Mouse (Mus musculus) cerebellum, postnatal 25 days (tissue): ENCODE measurements around the gene Calcr.
"Not testable (repeated sequence)": the region's sequence is repeated elsewhere in the genome, so short reads cannot be mapped to it uniquely, and the experiment has no call there.

Experiments used
- DNase-seq, 2 experiments: peaks; one replicate each; pipeline ENCODE4 v3.0.0; 2021; ENCODE audit warnings: mixed read lengths in 2 of 2

The Calcr gene

DNA sequence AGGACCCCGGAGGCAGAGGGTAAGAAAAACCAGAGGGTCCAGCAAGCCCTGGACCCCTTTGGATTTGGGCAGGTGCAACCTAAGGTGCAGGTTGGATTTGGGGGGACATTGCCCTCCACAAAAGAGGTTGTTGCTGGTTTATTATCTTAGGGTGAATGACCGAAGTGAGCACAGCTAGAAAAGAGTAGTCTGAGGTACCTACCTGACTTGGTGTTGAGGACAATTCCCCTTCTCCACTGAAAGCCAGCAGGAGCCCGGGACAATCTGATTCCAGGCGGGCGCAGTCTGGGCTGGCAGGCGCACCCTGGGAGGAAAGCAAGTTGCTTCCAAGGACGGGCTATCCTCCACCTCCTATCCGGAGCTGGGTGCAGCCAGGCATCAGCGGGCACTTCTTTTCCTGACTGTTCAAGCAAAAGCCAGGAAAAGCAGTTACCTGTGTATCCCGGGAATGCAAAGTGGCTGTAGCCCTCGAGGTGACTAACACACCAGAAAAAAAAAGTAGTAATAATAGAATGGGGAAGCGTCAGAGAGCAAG, at the start of gene Calcr:
Gene Calcr (minus strand): TSS at position 485 of the 535 bp plus-strand sequence.
- no peak for DNase-seq

DNA sequence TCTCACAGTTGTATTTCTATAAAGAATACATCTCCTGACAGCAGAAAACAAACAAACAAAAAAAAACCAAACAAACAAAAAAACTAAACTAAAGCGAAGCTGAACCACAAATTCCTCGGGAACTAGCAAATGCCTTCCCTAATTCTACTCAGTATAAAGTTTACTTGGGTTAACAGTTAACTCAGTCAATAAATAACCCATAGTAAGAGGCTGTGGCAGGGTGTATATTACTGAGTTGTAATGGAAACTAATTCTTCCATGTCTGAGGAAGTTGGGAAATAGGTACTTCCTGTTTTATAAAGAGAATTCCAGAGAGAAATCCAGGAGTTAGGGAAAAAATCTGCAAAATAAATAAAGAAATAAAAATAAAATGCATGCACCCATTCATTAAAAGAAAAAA, 3.0 kb upstream of the Calcr start:
- DNase-seq: no peak

DNA sequence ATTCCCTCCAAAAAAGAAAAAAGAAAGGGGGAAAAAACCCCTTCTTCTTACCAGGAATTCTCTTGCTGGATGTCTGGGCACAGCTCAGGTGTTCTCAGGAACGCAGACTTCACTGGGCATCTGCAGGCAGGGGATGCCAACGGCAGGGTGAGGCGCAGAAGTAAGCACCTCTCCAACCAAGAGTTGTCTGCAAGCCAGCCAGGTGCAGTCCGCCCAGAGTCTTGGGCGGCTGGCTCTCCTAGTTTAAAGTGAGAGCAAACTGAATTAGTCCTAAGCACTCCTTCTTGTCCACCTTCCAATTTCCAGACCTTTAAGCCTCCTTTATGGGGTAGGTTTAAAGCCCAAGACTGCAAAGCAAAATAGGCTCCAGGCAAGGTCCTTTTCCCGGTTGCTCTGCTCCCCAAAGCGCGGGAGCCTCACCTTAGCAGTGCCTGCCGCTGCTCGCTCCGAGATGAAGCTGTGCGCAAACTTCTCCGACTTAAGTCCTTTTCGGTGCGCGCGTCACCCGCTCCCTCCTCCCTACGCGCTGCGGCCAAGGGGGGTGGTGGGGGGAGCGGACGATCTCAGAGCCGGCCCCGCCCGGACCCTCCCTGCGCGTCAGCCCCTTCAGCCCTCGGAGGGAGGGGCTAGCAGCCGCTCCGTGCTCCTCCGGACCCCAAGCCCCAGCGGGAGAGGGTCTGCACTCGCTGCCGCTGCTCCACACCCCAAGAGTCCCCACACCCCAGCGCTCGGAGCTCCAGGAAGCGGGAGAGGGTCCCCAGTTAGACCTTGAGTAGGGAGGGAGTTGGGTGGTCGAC, 1.1 kb downstream of the Calcr start:
- no peak for DNase-seq

DNA sequence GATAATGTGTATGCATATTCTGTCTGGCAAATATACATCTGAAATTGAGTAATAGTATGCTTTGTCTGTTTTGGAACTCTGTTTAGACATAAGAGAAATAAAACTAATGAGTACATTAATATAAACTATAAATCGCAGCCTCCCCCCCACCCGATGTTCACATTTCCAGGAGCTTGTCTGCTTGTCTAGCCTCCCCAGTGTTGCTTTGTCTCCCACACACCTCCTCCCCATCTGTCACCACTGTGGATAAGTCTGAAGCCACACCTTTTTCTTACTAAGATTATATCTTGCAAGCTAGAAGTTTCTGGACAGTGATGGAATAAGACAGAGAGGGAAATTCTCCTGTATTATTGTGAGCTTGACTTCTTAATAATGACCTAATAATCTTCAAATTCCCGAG, 12.9 kb downstream of the Calcr start:
- DNase-seq: no peak

DNA sequence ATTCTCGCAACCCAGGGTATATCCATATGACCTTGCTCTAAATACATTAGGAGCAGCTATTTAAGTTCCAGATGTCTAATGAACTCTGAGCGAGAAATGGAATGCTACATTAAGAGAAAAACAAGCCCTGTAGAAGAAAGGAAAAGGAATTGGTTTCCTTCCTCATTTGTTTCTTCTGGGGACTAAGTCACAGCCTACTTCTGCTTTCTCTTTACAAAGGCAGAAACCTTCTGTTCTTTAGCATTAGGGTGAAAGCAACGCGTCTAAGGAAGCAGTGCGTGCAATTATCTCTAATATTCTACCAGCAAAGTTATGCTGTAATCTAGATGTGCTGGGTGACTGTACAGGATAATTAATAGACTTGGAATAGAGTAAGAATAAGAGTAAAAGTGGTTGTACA, 14.9 kb downstream of the Calcr start:
- DNase-seq: no peak

DNA sequence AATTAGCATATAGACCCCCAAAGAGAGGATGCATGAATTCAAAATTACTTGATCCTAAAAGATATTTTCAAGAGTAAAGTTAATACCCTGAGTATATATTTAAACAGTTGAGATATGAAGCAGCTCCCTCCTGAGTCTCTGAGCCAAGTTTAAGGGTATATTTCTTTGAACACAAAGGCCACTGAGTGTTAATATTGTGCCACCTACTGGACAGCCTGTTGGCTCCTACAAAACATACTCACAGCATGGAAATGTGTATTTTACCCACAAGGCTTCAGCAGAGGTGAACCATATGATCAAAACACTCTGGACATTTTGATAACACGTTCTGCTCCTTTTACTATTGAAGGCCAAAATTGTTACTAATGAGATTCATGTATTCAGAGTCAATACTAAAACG, 19.0 kb downstream of the Calcr start:
- no peak for DNase-seq

DNA sequence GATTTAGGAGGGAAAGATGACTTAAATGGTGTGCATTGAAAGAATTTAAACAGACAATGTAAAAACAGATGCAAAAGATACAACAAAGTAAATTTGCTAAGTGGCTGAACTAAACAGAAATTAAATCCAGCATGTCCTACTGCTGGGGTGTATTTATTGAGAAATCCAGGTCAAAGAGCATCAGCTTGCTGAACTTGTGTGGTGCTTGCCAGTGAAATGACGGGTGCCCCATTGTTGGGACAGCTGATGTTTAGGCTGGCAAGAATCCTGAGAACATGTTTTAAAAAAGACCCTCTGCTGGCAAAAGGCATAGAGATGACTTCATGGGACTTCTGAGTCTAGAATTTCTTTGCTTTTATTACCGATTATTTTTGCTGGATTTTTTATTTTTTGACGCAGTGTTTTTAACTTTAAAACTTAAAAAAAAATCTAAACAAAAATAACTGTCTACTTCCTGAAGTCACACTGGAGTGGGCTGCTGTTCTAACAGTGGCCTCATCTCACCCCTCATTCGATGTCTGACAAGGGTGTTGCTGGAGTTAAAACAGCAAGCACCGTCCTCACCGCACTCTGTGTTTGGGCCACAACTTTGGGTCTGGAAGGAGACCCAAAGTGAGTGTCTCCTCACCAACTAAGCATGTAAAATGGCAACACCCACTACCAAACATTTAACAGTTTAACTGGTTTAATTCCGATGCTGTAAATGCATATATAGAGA, 22.4 kb downstream of the Calcr start:
- no peak for DNase-seq

DNA sequence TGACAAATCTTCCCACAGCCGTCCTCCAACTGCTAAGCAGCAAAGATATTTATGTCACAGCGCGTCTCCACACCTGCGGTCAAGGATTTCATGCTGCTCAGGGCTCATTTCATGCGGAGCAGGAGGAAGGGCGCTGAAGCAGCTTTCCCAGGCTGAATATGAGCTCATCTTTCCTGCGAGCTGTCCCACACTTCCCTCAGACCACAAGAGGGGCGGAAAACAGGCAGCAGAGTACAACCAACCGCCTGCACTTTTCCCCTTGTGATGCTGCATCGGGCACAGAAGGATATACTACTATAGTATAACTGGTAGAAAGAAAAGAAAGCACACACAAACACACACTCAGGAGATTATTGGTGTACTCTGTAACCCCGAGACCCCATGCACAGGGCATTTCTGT, 23.2 kb downstream of the Calcr start:
- DNase-seq: no peak

DNA sequence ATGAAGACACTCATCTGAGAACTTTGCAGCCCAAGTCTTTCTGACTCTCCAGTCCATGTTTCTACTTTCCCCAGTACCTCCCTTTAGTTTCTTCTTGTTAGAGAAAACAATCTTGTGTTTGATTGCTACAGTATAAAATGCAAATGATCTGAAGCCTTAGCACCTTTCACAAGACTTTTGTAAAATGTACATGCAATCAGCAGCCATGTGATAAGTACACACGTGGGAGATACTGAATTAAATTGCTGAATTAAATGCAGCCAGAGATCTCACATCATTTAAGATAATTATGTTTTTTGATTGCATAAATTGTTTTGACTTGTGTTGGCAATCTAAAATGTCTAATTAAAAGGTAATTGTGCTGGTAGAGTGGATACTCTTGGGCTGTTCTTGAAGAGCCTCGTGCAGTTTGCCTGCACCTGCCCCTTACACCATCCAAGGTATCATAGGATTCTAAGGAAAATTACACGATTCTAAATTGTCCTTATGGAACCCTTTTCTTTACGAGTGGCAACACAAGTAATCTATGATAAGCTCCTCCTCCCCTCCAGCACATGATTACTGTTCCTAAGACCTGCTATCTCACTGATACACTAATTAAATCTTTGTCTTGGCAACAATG, 34.2 kb downstream of the Calcr start:
- DNase-seq: no peak

DNA sequence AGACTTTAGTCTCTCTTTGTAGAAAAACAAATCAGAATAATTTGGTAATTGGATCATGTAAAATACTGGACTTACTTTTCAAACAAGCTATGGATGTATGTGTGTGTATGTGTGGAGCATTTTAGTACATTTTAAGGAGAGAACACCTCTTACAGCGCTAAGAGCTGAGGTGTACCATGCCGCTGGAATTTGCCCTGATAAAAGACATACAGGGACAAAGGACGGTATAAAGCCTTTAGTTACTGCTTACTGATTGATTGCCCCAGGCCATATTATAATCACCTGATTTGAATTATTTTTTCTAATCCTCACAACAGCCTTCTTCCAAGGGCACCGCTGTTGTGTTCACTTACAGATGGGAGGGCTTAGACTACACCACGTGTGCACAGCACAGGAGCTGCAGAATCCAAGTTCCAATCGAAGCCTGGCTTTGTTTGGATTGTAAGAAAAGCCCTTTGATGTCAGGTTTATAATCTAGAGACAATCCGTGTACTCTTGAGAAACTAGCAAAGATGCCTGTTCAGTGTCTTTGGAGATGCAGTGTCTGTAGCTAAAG, 76.3 kb downstream of the Calcr start:
- no peak for DNase-seq

DNA sequence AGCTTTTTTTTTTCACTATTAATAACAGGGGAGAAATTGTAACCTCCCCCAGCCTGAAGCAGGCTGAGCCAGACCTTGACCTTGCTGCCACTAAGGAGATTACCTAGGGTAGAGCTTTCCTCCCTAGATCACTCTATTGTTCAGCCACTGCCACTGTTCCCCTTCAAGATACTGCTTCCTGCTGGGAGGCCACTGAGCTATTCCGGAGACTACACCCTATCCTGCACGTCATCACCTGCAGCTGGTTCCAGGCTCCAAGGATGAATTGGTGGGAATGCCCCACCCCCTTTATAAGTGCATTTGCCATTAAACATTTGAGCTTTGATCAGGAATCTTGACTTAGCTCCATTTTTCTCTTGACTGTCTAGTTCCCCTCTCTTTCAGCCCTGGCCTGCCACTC, 86.2 kb downstream of the Calcr start:
- DNase-seq: not testable (repeated sequence)

DNA sequence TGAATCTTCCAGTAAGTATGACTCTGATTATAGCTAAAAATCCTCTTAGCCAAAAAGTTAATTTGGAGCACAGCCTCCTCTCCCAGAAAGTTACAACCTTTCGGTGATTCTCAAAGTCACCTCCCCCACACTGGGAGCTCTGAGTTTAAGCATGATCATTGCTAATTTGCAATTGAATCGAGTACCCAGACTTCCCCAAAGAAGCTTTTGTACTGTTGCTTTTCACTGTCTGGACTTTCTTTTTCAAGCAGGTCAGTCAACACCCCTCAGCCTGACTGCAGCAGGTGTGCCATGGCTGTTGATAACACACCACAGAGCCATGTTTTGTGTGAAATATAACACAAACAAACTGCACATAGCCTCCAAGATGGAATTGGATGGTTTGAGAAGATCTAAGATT, 86.7 kb downstream of the Calcr start:
- no peak for DNase-seq

DNA sequence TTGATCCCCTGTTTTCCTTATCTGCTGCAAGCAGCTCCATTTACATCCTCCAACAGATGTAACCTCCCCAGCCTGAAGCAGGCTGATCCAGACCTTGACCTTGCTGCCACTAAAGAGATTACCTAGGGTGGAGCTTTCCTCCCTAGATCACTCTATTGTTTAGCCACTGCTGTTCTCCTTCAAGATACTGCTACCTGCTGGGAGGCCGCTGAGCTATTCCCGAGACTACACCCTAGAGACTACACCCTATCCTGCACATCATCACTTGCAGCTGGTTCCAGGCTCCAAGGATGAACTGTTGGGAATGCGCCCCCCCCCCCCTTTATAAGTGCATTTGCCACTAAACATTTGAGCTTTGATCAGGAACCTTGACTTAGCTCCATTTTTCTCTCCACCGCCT, 92.6 kb downstream of the Calcr start:
- DNase-seq: not testable (repeated sequence)

DNA sequence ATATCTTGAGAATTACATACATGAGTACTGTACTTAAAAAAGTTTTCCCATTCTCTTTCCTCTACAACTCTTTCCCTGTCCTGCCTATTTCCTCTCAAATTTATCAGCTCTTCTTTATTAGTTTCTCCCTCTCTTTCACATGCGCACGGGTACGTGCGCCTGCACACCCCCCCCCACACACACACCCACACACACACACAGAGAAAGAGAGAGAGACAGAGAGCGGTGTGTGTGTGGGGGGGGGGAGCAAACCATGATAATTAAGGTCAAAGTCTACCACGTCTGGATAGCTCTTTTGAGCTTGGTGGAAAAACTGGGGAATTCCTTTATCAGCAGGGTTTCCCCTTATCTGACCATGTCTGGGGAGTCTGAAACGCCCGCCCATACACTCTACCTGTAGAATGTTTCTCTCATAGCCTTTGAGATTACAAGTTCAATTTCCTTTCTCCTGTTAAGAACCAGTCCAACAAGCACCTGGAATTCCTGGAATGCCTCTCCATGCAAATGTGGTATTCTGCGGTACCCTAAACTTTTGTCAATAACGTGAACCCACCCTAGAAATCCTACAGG, 100.3 kb downstream of the Calcr start:
- DNase-seq: no peak

DNA sequence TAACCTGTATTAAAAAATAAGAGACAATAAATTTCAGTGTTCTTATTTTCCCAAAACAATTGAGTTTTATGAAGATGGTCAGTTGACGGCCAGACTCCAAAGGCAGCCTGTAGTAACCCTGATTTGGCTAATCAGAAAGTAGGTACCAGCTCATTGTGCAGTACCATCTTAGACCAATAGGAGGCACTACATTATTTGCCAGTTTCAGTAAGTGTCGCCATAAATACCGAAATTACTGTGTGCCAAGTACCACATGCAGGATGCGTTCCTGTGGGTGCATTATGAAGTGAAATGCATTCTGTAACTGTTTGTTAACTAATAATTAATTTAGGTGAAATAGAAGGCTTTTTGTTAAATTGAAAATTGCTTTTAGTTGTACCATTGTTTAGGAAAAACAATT, 106.1 kb downstream of the Calcr start:
- DNase-seq: no peak
